ENCODE assay signal across 14 mouse cellular contexts in genomic region chr11:11888727-11889126, GRCm38 (mm10). TPM values are rescaled to one million over a fixed set of nuclear protein-coding genes. Genes with fewer than 3 reads are reported as not detected.
DNase-seq lines count a peak whose midpoint lies in the region; ATAC-seq and TF ChIP-seq lines count a peak whose summit lies in the region.
"Had no signal": no experiment of that assay in that cellular context is flagged by ENCODE, and none has a peak within 500 bp of the region (broad histone marks: within the 10 kb centered on the region; RNA-seq: fewer than 3 reads in every experiment).

No protein-coding gene starts in this region.

- H3K27ac ChIP-seq in left cerebral cortex, adult 2 months: peak overlapping the region; percentile 36
- H3K27ac ChIP-seq in intestine, postnatal 0 days (ENCODE audit: low read depth, low read length): no peak overlapping the region
- H3K27ac ChIP-seq: limb, embryonic 15.5 days; neural tube, embryonic 12.5 days had no signal

- no peak for ATAC-seq in intestine, postnatal 0 days

- H3K27me3 ChIP-seq in intestine, postnatal 0 days (replicated peaks; ENCODE audit: control insufficient read depth, insufficient read depth, low read length): no peaks in the 10 kb centered on the region
- H3K27me3 ChIP-seq: limb, embryonic 15.5 days; neural tube, embryonic 12.5 days had no signal

- H3K4me2 ChIP-seq in intestine, postnatal 0 days (replicated peaks; ENCODE audit: low read depth): 0 out of 2 replicates have a peak overlapping the region, but pooled peaks have one; percentile 17
- H3K4me2 ChIP-seq: limb, embryonic 15.5 days; neural tube, embryonic 12.5 days had no signal

- no peak overlapping the region for H3K4me3 ChIP-seq in left cerebral cortex, adult 2 months
- no peak overlapping the region for H3K4me3 ChIP-seq in intestine, postnatal 0 days (ENCODE audit: low read depth, low read length)
- H3K4me3 ChIP-seq: limb, embryonic 15.5 days; neural tube, embryonic 12.5 days had no signal

- H3K9me3 ChIP-seq in intestine, postnatal 0 days (ENCODE audit: control insufficient read depth): no peaks in the 10 kb centered on the region
- H3K9me3 ChIP-seq: G1E; limb, embryonic 15.5 days; neural tube, embryonic 12.5 days had no signal

- no peak for TF ChIP-seq CTCF in left cerebral cortex, adult 2 months (IDR thresholded peaks at IDR 0.05)
- no peak for TF ChIP-seq CTCF in intestine, postnatal 0 days (IDR thresholded peaks at IDR 0.05; ENCODE audit: low read depth)

- intact Hi-C loops in left cerebral cortex, adult 2 months (cut with DNase I): no loop called here

- H3K9ac ChIP-seq in intestine, postnatal 0 days (ENCODE audit: low read depth, low read length): no peak overlapping the region
- H3K9ac ChIP-seq: limb, embryonic 15.5 days; neural tube, embryonic 12.5 days had no signal

- no peaks in the 10 kb centered on the region for H3K36me3 ChIP-seq in intestine, postnatal 0 days (ENCODE audit: control insufficient read depth, insufficient read depth)
- H3K36me3 ChIP-seq: G1E; limb, embryonic 15.5 days; neural tube, embryonic 12.5 days had no signal

- DNase-seq in heart, adult 11 months: peak; percentile 76
- DNase-seq in heart, postnatal 4 days: no peak
- no peak for DNase-seq in left cerebral cortex, adult 2 months (ENCODE audit: extremely low spot score in 1 of 2, low spot score in 2 of 2)
- no peak for DNase-seq in left cerebral cortex, adult 9 months (ENCODE audit: low spot score in 2 of 2)
- DNase-seq in CD4-positive helper T cell, adult 2 months (ENCODE audit: low read depth, low spot score): peak; percentile 14
- no peak for DNase-seq in right cerebral cortex, adult 2 months (ENCODE audit: low spot score in 2 of 2)
- no peak for DNase-seq in left cerebral cortex, adult 18-20 months (ENCODE audit: low spot score in 2 of 2)
- DNase-seq: cerebellum, adult 18-20 months; kidney, postnatal 14 days; thymus, adult 2 months had no signal

- peaks cover 3% of the 10 kb centered on the region; the same call in 1 of the 2 replicates for H3K4me1 ChIP-seq in intestine, postnatal 0 days (replicated peaks; ENCODE audit: control insufficient read depth, insufficient read depth, low read length)

- 59% methylated on average over 3 of the region's 3 CpGs for WGBS in intestine, postnatal 0 days

RNA-seq across cellular contexts. Expression of gene Ddc, which starts 9.2 kb away (rescaled TPM):
- 10 to 100 TPM; 44.6 to 51.4 TPM for total RNA-seq in heart, postnatal 4 days (2021)
- 1 to 10 TPM; 3.6 to 5.8 TPM for total RNA-seq in left cerebral cortex, adult 2 months (2021)
- polyA plus RNA-seq in intestine, postnatal 0 days (2015; fragmentation: Nextera tagmentation; extraction: Ambion mirVana): 19.2 and 20.9 TPM in 2 replicates
- total RNA-seq in left cerebral cortex, adult 18-20 months (2021): 1 to 10 TPM; 3.9 to 4.2 TPM

Comparison
In these comparisons a context has a peak if more than half of its experiments do, and no peak if none do; other contexts are left out.
1. DNase-seq: peak in heart, adult 11 months (single experiment) and CD4-positive helper T cell, adult 2 months (single experiment); none in heart, postnatal 4 days (single experiment), left cerebral cortex, adult 2 months (0 of 2), left cerebral cortex, adult 9 months (0 of 2), right cerebral cortex, adult 2 months (0 of 2) and left cerebral cortex, adult 18-20 months (0 of 2).
2. RNA of gene Ddc, which starts 9.2 kb away (total RNA-seq): 44.6 to 51.4 TPM in heart, postnatal 4 days; 3.6 to 5.8 TPM in left cerebral cortex, adult 2 months and 3.9 to 4.2 TPM in left cerebral cortex, adult 18-20 months; every median in the first group is over 4 times any median in the second.